Mouse (Mus musculus) stomach, embryonic 15.5 days (tissue): ENCODE measurements at regions not wholly inside any gene's neighbourhood (a gene's known extent, or its start where the extent isn't known, plus 50 kb on each side); places are given as distances from the start of the nearest gene placed in this dataset.

ENCODE experiments used
- ATAC-seq: fragments of 200-750 bp; cut with Nextera tagmentation; 2 replicates; pipeline ENCODE4 v1.8.0; 2017; ENCODE audit warnings: low read depth, moderate number of reproducible peaks, moderate TSS enrichment; ENCODE audit not compliant: insufficient read depth, low FRiP score
- H3K27ac ChIP-seq: fragments of 300-500 bp; sonication (generic); 2 replicates; pipeline ENCODE4 v1.5.1; 2015; ENCODE audit warnings: mild to moderate bottlenecking, inconsistent platforms
- H3K27me3 ChIP-seq: fragments of 300-500 bp; sonication (generic); replicated peaks from 2 replicates; pipeline ENCODE4 v1.6.1; 2015; ENCODE audit warnings: inconsistent platforms
- H3K36me3 ChIP-seq: fragments of 300-500 bp; sonication (generic); 2 replicates; pipeline ENCODE4 v1.6.1; 2015; ENCODE audit warnings: inconsistent platforms
- H3K4me1 ChIP-seq: fragments of 300-500 bp; sonication (generic); 2 replicates; pipeline ENCODE4 v1.6.1; 2015; ENCODE audit warnings: inconsistent platforms
- H3K4me2 ChIP-seq: fragments of 300-500 bp; sonication (generic); 2 replicates; pipeline ENCODE4 v1.6.1; 2015; ENCODE audit warnings: mild to moderate bottlenecking, inconsistent platforms
- H3K4me3 ChIP-seq: fragments of 300-500 bp; sonication (generic); replicated peaks from 2 replicates; pipeline ENCODE4 v1.5.1; 2015; ENCODE audit warnings: inconsistent platforms
- H3K9ac ChIP-seq: fragments of 300-500 bp; sonication (generic); 2 replicates; pipeline ENCODE4 v1.6.1; 2015; ENCODE audit warnings: inconsistent platforms
- H3K9me3 ChIP-seq: fragments of 300-500 bp; sonication (generic); 2 replicates; pipeline ENCODE4 v1.6.1; 2016; ENCODE audit warnings: inconsistent platforms
- WGBS: fragments of 180-500 bp; shearing (Covaris S2); methylation state at CpG from one replicate; pipeline ENCODE4 v1.1.7; 2015; 5-methylcytosine and 5-hydroxymethylcytosine counted together

GRCm38 (mm10) chr13:107944831-107945230 is 99.4 kb upstream of the Smim15 start:
- 72% methylated on average over 10 of the region's 10 CpGs for WGBS
- Histone ChIP-seq H3K4me3 (no peak overlapping the region), H3K4me2 (no peak overlapping the region), H3K27me3 (no peaks in the 10 kb centered on the region), H3K4me1 (peaks cover 5% of the 10 kb centered on the region; the same call in 1 of the 2 replicates), H3K27ac (no peak overlapping the region), H3K9me3 (no peaks in the 10 kb centered on the region), H3K36me3 (no peaks in the 10 kb centered on the region), H3K9ac (no peak overlapping the region)
- ATAC-seq: no peak

- no peak overlapping the region for H3K9ac ChIP-seq
- H3K27me3 ChIP-seq: no peaks in the 10 kb centered on the region
- no peak overlapping the region for H3K27ac ChIP-seq
- H3K36me3 ChIP-seq: no peaks in the 10 kb centered on the region
- H3K4me2 ChIP-seq: no peak overlapping the region
- H3K4me3 ChIP-seq: no peak overlapping the region
- 90% methylated on average over 4 of the region's 4 CpGs for WGBS
- no peaks in the 10 kb centered on the region for H3K9me3 ChIP-seq
- no peak for ATAC-seq
- peaks cover 5% of the 10 kb centered on the region; the same call in 1 of the 2 replicates for H3K4me1 ChIP-seq
These were observed 101.3 kb upstream of the Smim15 start for GRCm38 (mm10) chr13:107942979-107943378.

GRCm38 (mm10) chr13:107942297-107942962 is 101.8 kb upstream of the Smim15 start:
- no peak for ATAC-seq
- H3K27ac ChIP-seq: no peak overlapping the region
- no peaks in the 10 kb centered on the region for H3K9me3 ChIP-seq
- peaks cover 5% of the 10 kb centered on the region; the same call in 1 of the 2 replicates for H3K4me1 ChIP-seq
- no peak overlapping the region for H3K4me2 ChIP-seq
- no peak overlapping the region for H3K9ac ChIP-seq
- 61% methylated on average over 11 of the region's 11 CpGs for WGBS
- no peaks in the 10 kb centered on the region for H3K27me3 ChIP-seq
- no peaks in the 10 kb centered on the region for H3K36me3 ChIP-seq
- no peak overlapping the region for H3K4me3 ChIP-seq

GRCm38 (mm10) chr13:107939916-107940646 is 104.2 kb upstream of the Smim15 start:
- 58% methylated on average over 15 of the region's 15 CpGs for WGBS
- H3K4me3 ChIP-seq: no peak overlapping the region
- H3K9ac ChIP-seq: no peak overlapping the region

GRCm38 (mm10) chr13:107935611-107936010 is 108.6 kb upstream of the Smim15 start:
- no peak overlapping the region for H3K4me3 ChIP-seq
- no peak for ATAC-seq
- WGBS: 85% methylated on average over 12 of the region's 12 CpGs
- H3K9me3 ChIP-seq: no peaks in the 10 kb centered on the region
- no peak overlapping the region for H3K9ac ChIP-seq
- no peak overlapping the region for H3K27ac ChIP-seq
- peaks cover 8% of the 10 kb centered on the region; the same call in 1 of the 2 replicates for H3K4me1 ChIP-seq
- H3K27me3 ChIP-seq: no peaks in the 10 kb centered on the region
- H3K4me2 ChIP-seq: no peak overlapping the region
- H3K36me3 ChIP-seq: no peaks in the 10 kb centered on the region

More at GRCm38 (mm10) chr13:107939916-107940646, 104.2 kb upstream of the Smim15 start:
- Histone ChIP-seq H3K36me3 (no peaks in the 10 kb centered on the region), H3K9me3 (no peaks in the 10 kb centered on the region), H3K4me1 (no peaks in the 10 kb centered on the region), H3K27ac (no peak overlapping the region), H3K27me3 (no peaks in the 10 kb centered on the region), H3K4me2 (no peak overlapping the region)
- no peak for ATAC-seq

GRCm38 (mm10) chr13:107934691-107935090 is 109.6 kb upstream of the Smim15 start:
- Histone ChIP-seq H3K4me1 (peaks cover 8% of the 10 kb centered on the region; the same call in 1 of the 2 replicates), H3K27me3 (no peaks in the 10 kb centered on the region), H3K36me3 (no peaks in the 10 kb centered on the region), H3K4me2 (peak overlapping the region; percentile 28; the same call in 1 of the 2 replicates), H3K27ac (no peak overlapping the region), H3K9me3 (no peaks in the 10 kb centered on the region), H3K4me3 (no peak overlapping the region), H3K9ac (no peak overlapping the region)
- no peak for ATAC-seq
- 38% methylated on average over 11 of the region's 11 CpGs for WGBS

GRCm38 (mm10) chr13:107933598-107934571 is 110.4 kb upstream of the Smim15 start:
- Histone ChIP-seq H3K9ac (no peak overlapping the region), H3K9me3 (no peaks in the 10 kb centered on the region), H3K4me2 (0 out of 2 replicates have a peak overlapping the region, but pooled peaks have one; percentile 28), H3K4me1 (peaks cover 8% of the 10 kb centered on the region; the same call in 1 of the 2 replicates), H3K27me3 (no peaks in the 10 kb centered on the region), H3K27ac (no peak overlapping the region), H3K36me3 (no peaks in the 10 kb centered on the region), H3K4me3 (no peak overlapping the region)
- WGBS: 52% methylated on average over 17 of the region's 17 CpGs
- no peak for ATAC-seq

GRCm38 (mm10) chr13:107932423-107933032 is 111.7 kb upstream of the Smim15 start:
- Histone ChIP-seq H3K36me3 (no peaks in the 10 kb centered on the region), H3K4me2 (no peak overlapping the region), H3K27ac (0 out of 2 replicates have a peak overlapping the region, but pooled peaks have one; percentile 7), H3K9ac (no peak overlapping the region), H3K9me3 (no peaks in the 10 kb centered on the region), H3K4me3 (no peak overlapping the region), H3K27me3 (no peaks in the 10 kb centered on the region), H3K4me1 (peaks cover 8% of the 10 kb centered on the region; the same call in 1 of the 2 replicates)
- no peak; the same call in 1 of the 2 replicates for ATAC-seq
- WGBS: 34% methylated on average over 12 of the region's 12 CpGs

- H3K4me1 ChIP-seq: peaks cover 8% of the 10 kb centered on the region; the same call in 1 of the 2 replicates
- H3K36me3 ChIP-seq: no peaks in the 10 kb centered on the region
- no peaks in the 10 kb centered on the region for H3K27me3 ChIP-seq
- ATAC-seq: no peak
- no peak overlapping the region for H3K27ac ChIP-seq
- no peaks in the 10 kb centered on the region for H3K9me3 ChIP-seq
- no peak overlapping the region for H3K4me2 ChIP-seq
- H3K9ac ChIP-seq: no peak overlapping the region
- H3K4me3 ChIP-seq: no peak overlapping the region
- 93% methylated on average over 7 of the region's 7 CpGs for WGBS
These were observed 113.0 kb upstream of the Smim15 start for GRCm38 (mm10) chr13:107931216-107931615.

- Histone ChIP-seq H3K27me3 (no peaks in the 10 kb centered on the region), H3K4me2 (no peak overlapping the region), H3K9me3 (no peaks in the 10 kb centered on the region), H3K4me1 (peaks cover 8% of the 10 kb centered on the region; the same call in 1 of the 2 replicates), H3K36me3 (no peaks in the 10 kb centered on the region), H3K9ac (no peak overlapping the region), H3K27ac (no peak overlapping the region), H3K4me3 (no peak overlapping the region)
- no peak for ATAC-seq
- WGBS: 71% methylated on average over 10 of the region's 10 CpGs
These were observed 116.6 kb upstream of the Smim15 start for GRCm38 (mm10) chr13:107927499-107928215.
